Mouse (Mus musculus): ENCODE measurements around the gene Drosha. TPM values are rescaled to one million over a fixed set of nuclear protein-coding genes. Genes with fewer than 3 reads are reported as not detected.
"Not testable (repeated sequence)": the region's sequence is repeated elsewhere in the genome, so short reads cannot be mapped to it uniquely, and the experiment has no call there.

The Drosha gene
- 33.8 and 36.5 TPM in 2 replicates for total RNA-seq (2021)
- long read RNA-seq, experiment 1, full-length matches to known transcripts, result 12 of 20 reads
- long read RNA-seq, experiment 1, partial matches to known transcripts, result 7 of 20 reads
- long read RNA-seq, experiment 1, other reads (novel, unspliced or antisense), result 1 of 20 reads
- long read RNA-seq, experiment 2, full-length matches to known transcripts, result 7 of 19 reads
- long read RNA-seq, experiment 2, partial matches to known transcripts, result 10 of 19 reads
- long read RNA-seq, experiment 2, other reads (novel, unspliced or antisense), result 2 of 19 reads

- peak; percentile 99 for DNase-seq
Measured at GRCm38 (mm10) chr15:12824197-12824952, at the start of gene Drosha, which contains the start of gene 6030458C11Rik. Gene Drosha, plus strand, starts transcription at chr15:12824815. Gene 6030458C11Rik, minus strand, starts transcription at chr15:12824649.

GRCm38 (mm10) chr15:12781296-12781695, 43.3 kb upstream of the Drosha start:
- DNase-seq, result no peak

- DNase-seq, result no peak
Measured at GRCm38 (mm10) chr15:12781729-12782326, 42.8 kb upstream of the Drosha start.

GRCm38 (mm10) chr15:12788536-12788935, 36.1 kb upstream of the Drosha start:
- DNase-seq, result no peak

GRCm38 (mm10) chr15:12789406-12789867, 35.2 kb upstream of the Drosha start:
- no peak for DNase-seq

- no peak for DNase-seq
Measured at GRCm38 (mm10) chr15:12794311-12794710, 30.3 kb upstream of the Drosha start.

GRCm38 (mm10) chr15:12795457-12795894, 29.1 kb upstream of the Drosha start:
- peak; percentile 67 for DNase-seq

GRCm38 (mm10) chr15:12795909-12796470, 28.6 kb upstream of the Drosha start:
- DNase-seq, result no peak

- DNase-seq, result no peak
Measured at GRCm38 (mm10) chr15:12798043-12798442, 26.6 kb upstream of the Drosha start.

GRCm38 (mm10) chr15:12800405-12801141, 24.0 kb upstream of the Drosha start:
- DNase-seq, result no peak

- DNase-seq, result not testable (repeated sequence)
Measured at GRCm38 (mm10) chr15:12801142-12801506, 23.5 kb upstream of the Drosha start.

- DNase-seq, result no peak
Measured at GRCm38 (mm10) chr15:12805071-12805470, 19.5 kb upstream of the Drosha start.

- DNase-seq, result no peak
Measured at GRCm38 (mm10) chr15:12807088-12807487, 17.5 kb upstream of the Drosha start.

GRCm38 (mm10) chr15:12809305-12809704, 15.3 kb upstream of the Drosha start:
- DNase-seq, result no peak

- no peak for DNase-seq
Measured at GRCm38 (mm10) chr15:12812646-12813045, 12.0 kb upstream of the Drosha start.

GRCm38 (mm10) chr15:12817592-12817991, 7.0 kb upstream of the Drosha start:
- DNase-seq, result no peak

GRCm38 (mm10) chr15:12822416-12823395, 1.9 kb upstream of the Drosha start:
- no peak for DNase-seq

GRCm38 (mm10) chr15:12823455-12824119, 1.0 kb upstream of the Drosha start:
- DNase-seq, result no peak

GRCm38 (mm10) chr15:12824965-12825364, 350 bp downstream of the Drosha start:
- no peak for DNase-seq

GRCm38 (mm10) chr15:12825408-12825807, 793 bp downstream of the Drosha start:
- DNase-seq, result no peak

Data from adrenal gland, postnatal 14 days (tissue).